Mouse (Mus musculus) T-cell, adult 2 months (primary cell): Measurements from ENCODE around the gene Babam2.

Source experiments
- DNase-seq: peaks from one replicate; pipeline ENCODE4 v3.0.0; 2022; ENCODE audit warnings: low spot score

The Babam2 gene

DNA sequence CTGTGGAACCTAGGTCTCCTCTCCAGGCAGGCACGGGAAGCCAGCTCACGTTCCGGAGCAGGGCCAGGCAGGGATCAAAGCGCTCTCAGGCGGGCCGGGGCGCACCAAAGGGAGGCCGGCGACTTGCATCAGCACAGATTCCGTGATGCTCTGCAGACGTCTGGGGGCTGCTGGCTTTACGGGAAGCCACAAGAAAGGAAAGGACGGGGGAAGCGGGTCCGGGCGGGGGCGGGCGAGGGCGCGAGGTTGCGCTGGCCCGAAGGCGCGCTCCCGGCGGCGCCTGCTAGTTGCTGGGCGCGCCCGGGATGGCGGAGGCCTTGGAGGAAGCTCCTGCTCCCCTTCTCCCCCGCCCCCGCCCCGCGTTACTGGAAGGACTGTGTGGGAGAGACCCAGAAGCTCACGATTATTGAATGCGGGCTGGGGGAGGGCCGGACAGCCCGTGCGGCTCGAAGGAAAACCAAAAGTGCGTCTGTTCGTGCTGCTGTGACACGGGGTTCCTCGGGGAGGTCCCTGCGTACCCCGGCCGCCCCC is 435.6 kb downstream of the Babam2 start:
- peak; percentile 62 for DNase-seq

DNA sequence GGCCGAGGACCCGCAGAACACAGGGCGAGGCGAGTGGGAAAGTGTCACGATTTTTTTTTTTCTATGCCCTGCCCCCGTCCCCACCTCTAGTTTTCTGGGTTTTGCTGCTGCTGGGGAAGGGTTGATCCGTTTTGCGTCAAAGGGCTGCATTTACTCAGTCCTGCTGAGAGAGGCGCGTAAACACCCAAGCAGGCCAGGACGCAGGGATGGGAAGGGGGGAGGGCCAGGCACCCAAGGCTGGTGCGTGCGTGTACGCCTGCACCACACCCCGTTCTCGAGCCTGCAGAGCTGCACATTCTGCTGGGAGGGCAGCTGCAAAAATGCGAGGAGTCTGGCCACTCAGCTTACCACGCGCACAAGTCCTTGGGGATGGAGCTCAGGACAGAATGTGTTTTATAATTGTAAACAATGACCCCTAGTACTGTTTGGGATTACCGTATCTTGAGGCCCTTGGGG is 436.1 kb downstream of the Babam2 start:
- DNase-seq, result peak; percentile 86

GRCm38 (mm10) chr5:32134051-32134732 is 436.7 kb downstream of the Babam2 start:
- peak; percentile 26 for DNase-seq
